ENCODE assay signal across 15 mouse cellular contexts in genomic region chr19:12824549-12824948, GRCm38 (mm10). TPM values are rescaled to one million over a fixed set of nuclear protein-coding genes. Genes with fewer than 3 reads are reported as not detected.
DNase-seq lines count a peak whose midpoint lies in the region; ATAC-seq and TF ChIP-seq lines count a peak whose summit lies in the region.
"Had no signal": no experiment of that assay in that cellular context is flagged by ENCODE, and none has a peak within 500 bp of the region (broad histone marks: within the 10 kb centered on the region; RNA-seq: fewer than 3 reads in every experiment).

No protein-coding gene starts in this region.

- no peaks in the 10 kb centered on the region for H3K9me3 ChIP-seq in liver, embryonic 14.5 days (ENCODE audit: control insufficient read depth, low read length)
- no peaks in the 10 kb centered on the region for H3K9me3 ChIP-seq in liver, embryonic 12.5 days (replicated peaks)
- no peaks in the 10 kb centered on the region for H3K9me3 ChIP-seq in limb, embryonic 10.5 days (replicated peaks)
- H3K9me3 ChIP-seq: embryonic facial prominence, embryonic 15.5 days; heart, embryonic 10.5 days; hindbrain, embryonic 13.5 days; lung, embryonic 15.5 days had no signal

- no peaks in the 10 kb centered on the region for H3K27me3 ChIP-seq in liver, embryonic 14.5 days (ENCODE audit: control insufficient read depth, insufficient read depth, low read length)
- no peaks in the 10 kb centered on the region for H3K27me3 ChIP-seq in liver, embryonic 12.5 days (replicated peaks)
- H3K27me3 ChIP-seq in limb, embryonic 10.5 days (ENCODE audit: low read depth, poor library complexity, severe bottlenecking): no peaks in the 10 kb centered on the region
- H3K27me3 ChIP-seq: embryonic facial prominence, embryonic 15.5 days; hindbrain, embryonic 13.5 days; lung, embryonic 15.5 days had no signal

- H3K9ac ChIP-seq in liver, embryonic 14.5 days (replicated peaks): no peak overlapping the region
- H3K9ac ChIP-seq in liver, embryonic 12.5 days: no peak overlapping the region
- H3K9ac ChIP-seq: embryonic facial prominence, embryonic 15.5 days; forebrain, postnatal 0 days; hindbrain, embryonic 13.5 days; lung, embryonic 15.5 days had no signal

- no peak for DNase-seq in liver, embryonic 14.5 days (ENCODE audit: low read depth in 3 of 3, low spot score in 3 of 3)
- peak; percentile 16 for DNase-seq in ES-CJ7 (ENCODE audit: low read depth, low spot score)
- peak; percentile 48 for DNase-seq in thymus, postnatal 0 days (ENCODE audit: low spot score)
- DNase-seq in layer of hippocampus, adult 11-12 months (ENCODE audit: low spot score): no peak
- no peak for DNase-seq in limb, embryonic 10.5 days (ENCODE audit: low spot score)
- DNase-seq: cerebellum, adult 9-11 months; forebrain, postnatal 0 days had no signal

- no peak overlapping the region for H3K4me2 ChIP-seq in liver, embryonic 14.5 days (ENCODE audit: low read depth)
- H3K4me2 ChIP-seq in liver, embryonic 12.5 days: no peak overlapping the region
- H3K4me2 ChIP-seq: embryonic facial prominence, embryonic 15.5 days; hindbrain, embryonic 13.5 days; lung, embryonic 15.5 days had no signal

- H3K4me1 ChIP-seq in liver, embryonic 14.5 days (replicated peaks; ENCODE audit: control insufficient read depth in 2 of 2, insufficient read depth in 2 of 2, low read length in 1 of 2): no peaks in the 10 kb centered on the region
- no peaks in the 10 kb centered on the region for H3K4me1 ChIP-seq in liver, embryonic 12.5 days
- no peaks in the 10 kb centered on the region for H3K4me1 ChIP-seq in limb, embryonic 10.5 days
- H3K4me1 ChIP-seq: embryonic facial prominence, embryonic 15.5 days; heart, embryonic 10.5 days; hindbrain, embryonic 13.5 days; lung, embryonic 15.5 days had no signal

- TF ChIP-seq CTCF in liver, embryonic 14.5 days (IDR thresholded peaks at IDR 0.05; ENCODE audit: low read depth): peak; percentile 46

- TF ChIP-seq EP300 in liver, embryonic 14.5 days (IDR thresholded peaks at IDR 0.05; ENCODE audit: low read depth): no peak

- H3K27ac ChIP-seq in liver, embryonic 14.5 days: no peak overlapping the region
- no peak overlapping the region for H3K27ac ChIP-seq in liver, embryonic 12.5 days
- H3K27ac ChIP-seq in limb, embryonic 10.5 days: no peak overlapping the region
- H3K27ac ChIP-seq: embryonic facial prominence, embryonic 15.5 days; heart, embryonic 10.5 days; hindbrain, embryonic 13.5 days; lung, embryonic 15.5 days had no signal

- no peak overlapping the region for H3K4me3 ChIP-seq in liver, embryonic 14.5 days (ENCODE audit: insufficient read depth in 1 of 2, low read depth in 2 of 2, low read length in 2 of 2)
- no peak overlapping the region for H3K4me3 ChIP-seq in liver, embryonic 12.5 days
- no peak overlapping the region for H3K4me3 ChIP-seq in limb, embryonic 10.5 days
- H3K4me3 ChIP-seq: embryonic facial prominence, embryonic 15.5 days; heart, embryonic 10.5 days; hindbrain, embryonic 13.5 days; lung, embryonic 15.5 days had no signal

- ATAC-seq in liver, embryonic 14.5 days (ENCODE audit: insufficient read depth): no peak
- no peak for ATAC-seq in liver, embryonic 12.5 days
- peak; percentile 63; the same call in 1 of the 2 replicates for ATAC-seq in common myeloid progenitor, adult 5-6 weeks (replicated peaks; ENCODE audit: low read depth, poor library complexity, severe bottlenecking)
- ATAC-seq: forebrain, postnatal 0 days had no signal

- no peaks in the 10 kb centered on the region for H3K36me3 ChIP-seq in liver, embryonic 14.5 days (replicated peaks; ENCODE audit: control insufficient read depth, insufficient read depth, low read depth)
- no peaks in the 10 kb centered on the region for H3K36me3 ChIP-seq in liver, embryonic 12.5 days
- H3K36me3 ChIP-seq in limb, embryonic 10.5 days: no peaks in the 10 kb centered on the region
- H3K36me3 ChIP-seq: embryonic facial prominence, embryonic 15.5 days; heart, embryonic 10.5 days; hindbrain, embryonic 13.5 days; lung, embryonic 15.5 days had no signal

- WGBS in liver, embryonic 14.5 days (ENCODE audit: insufficient replicate concordance): 50% methylated on average over 4 of the region's 4 CpGs
- 65% methylated on average over 4 of the region's 4 CpGs for WGBS in liver, embryonic 12.5 days (ENCODE audit: insufficient replicate concordance)
- WGBS in limb, embryonic 10.5 days: 79% methylated on average over 4 of the region's 4 CpGs

RNA-seq across cellular contexts. Expression of gene Gm5244, which starts 21.9 kb away (rescaled TPM):
- not detected in 2 replicates for polyA plus RNA-seq in liver, embryonic 14.5 days (2012; rRNA removed)
- not detected in 2 replicates for polyA plus RNA-seq in liver, embryonic 14.5 days (2014; fragmentation: Nextera tagmentation; extraction: Ambion mirVana)
- not detected in 2 replicates for polyA plus RNA-seq in liver, embryonic 12.5 days (2016; fragmentation: Nextera tagmentation; extraction: Ambion mirVana)
- total RNA-seq in common myeloid progenitor, adult 5-6 weeks (2017): not detected in 2 replicates
- not detected in 2 replicates for polyA plus RNA-seq in thymus, postnatal 0 days (2015; fragmentation: Nextera tagmentation; extraction: Ambion mirVana)
- not detected in 2 replicates for polyA plus RNA-seq in limb, embryonic 10.5 days (2016; fragmentation: Nextera tagmentation; extraction: Ambion mirVana)
- total RNA-seq: forebrain, postnatal 0 days; left cerebral cortex, postnatal 14 days had no signal
- polyA plus RNA-seq: embryonic facial prominence, embryonic 15.5 days; forebrain, postnatal 0 days; heart, embryonic 10.5 days; hindbrain, embryonic 13.5 days; lung, embryonic 15.5 days; urinary bladder, adult 2 months had no signal

RNA-seq across cellular contexts. Expression of gene Lpxn, which starts 28.6 kb away (rescaled TPM):
- polyA plus RNA-seq in liver, embryonic 14.5 days (2012; rRNA removed): 1.3 and 1.5 TPM in 2 replicates
- polyA plus RNA-seq in liver, embryonic 14.5 days (2014; fragmentation: Nextera tagmentation; extraction: Ambion mirVana): 2.2 and 2.7 TPM in 2 replicates
- polyA plus RNA-seq in liver, embryonic 12.5 days (2016; fragmentation: Nextera tagmentation; extraction: Ambion mirVana): 1.3 and 1.4 TPM in 2 replicates
- total RNA-seq in common myeloid progenitor, adult 5-6 weeks (2017): 1.6 and 4.3 TPM in 2 replicates
- polyA plus RNA-seq in thymus, postnatal 0 days (2015; fragmentation: Nextera tagmentation; extraction: Ambion mirVana): 43.3 and 48.2 TPM in 2 replicates
- 0.68 and 0.78 TPM in 2 replicates for polyA plus RNA-seq in limb, embryonic 10.5 days (2016; fragmentation: Nextera tagmentation; extraction: Ambion mirVana)

RNA-seq across cellular contexts. Expression of gene Zfp91, which starts 28.6 kb away (rescaled TPM):
- 9.7 and 13.5 TPM in 2 replicates for polyA plus RNA-seq in liver, embryonic 14.5 days (2012; rRNA removed)
- 4.8 and 5.2 TPM in 2 replicates for polyA plus RNA-seq in liver, embryonic 14.5 days (2014; fragmentation: Nextera tagmentation; extraction: Ambion mirVana)
- 11.6 and 12.4 TPM in 2 replicates for polyA plus RNA-seq in liver, embryonic 12.5 days (2016; fragmentation: Nextera tagmentation; extraction: Ambion mirVana)
- 124 and 125 TPM in 2 replicates for total RNA-seq in common myeloid progenitor, adult 5-6 weeks (2017)
- polyA plus RNA-seq in thymus, postnatal 0 days (2015; fragmentation: Nextera tagmentation; extraction: Ambion mirVana): 14.8 and 18.2 TPM in 2 replicates
- polyA plus RNA-seq in limb, embryonic 10.5 days (2016; fragmentation: Nextera tagmentation; extraction: Ambion mirVana): 11.0 and 13.5 TPM in 2 replicates

RNA-seq across cellular contexts. Expression of gene Olfr1444, which starts 32.5 kb away (rescaled TPM):
- not detected in 2 replicates for polyA plus RNA-seq in liver, embryonic 14.5 days (2012; rRNA removed)
- not detected in 2 replicates for polyA plus RNA-seq in liver, embryonic 14.5 days (2014; fragmentation: Nextera tagmentation; extraction: Ambion mirVana)
- polyA plus RNA-seq in liver, embryonic 12.5 days (2016; fragmentation: Nextera tagmentation; extraction: Ambion mirVana): not detected in 2 replicates
- total RNA-seq in common myeloid progenitor, adult 5-6 weeks (2017): not detected in 2 replicates
- polyA plus RNA-seq in thymus, postnatal 0 days (2015; fragmentation: Nextera tagmentation; extraction: Ambion mirVana): 0.06 and 0.09 TPM in 2 replicates
- not detected in 2 replicates for polyA plus RNA-seq in limb, embryonic 10.5 days (2016; fragmentation: Nextera tagmentation; extraction: Ambion mirVana)
- total RNA-seq: forebrain, postnatal 0 days; left cerebral cortex, postnatal 14 days had no signal
- polyA plus RNA-seq: embryonic facial prominence, embryonic 15.5 days; forebrain, postnatal 0 days; heart, embryonic 10.5 days; hindbrain, embryonic 13.5 days; lung, embryonic 15.5 days; urinary bladder, adult 2 months had no signal

RNA-seq across cellular contexts. Expression of gene Olfr1445, which starts 59.1 kb away (rescaled TPM):
- not detected in 2 replicates for polyA plus RNA-seq in liver, embryonic 14.5 days (2012; rRNA removed)
- not detected in 2 replicates for polyA plus RNA-seq in liver, embryonic 14.5 days (2014; fragmentation: Nextera tagmentation; extraction: Ambion mirVana)
- not detected in 2 replicates for polyA plus RNA-seq in liver, embryonic 12.5 days (2016; fragmentation: Nextera tagmentation; extraction: Ambion mirVana)
- not detected in 2 replicates for total RNA-seq in common myeloid progenitor, adult 5-6 weeks (2017)
- polyA plus RNA-seq in thymus, postnatal 0 days (2015; fragmentation: Nextera tagmentation; extraction: Ambion mirVana): not detected in 2 replicates
- not detected in 2 replicates for polyA plus RNA-seq in limb, embryonic 10.5 days (2016; fragmentation: Nextera tagmentation; extraction: Ambion mirVana)
- total RNA-seq: forebrain, postnatal 0 days; left cerebral cortex, postnatal 14 days had no signal
- polyA plus RNA-seq: embryonic facial prominence, embryonic 15.5 days; forebrain, postnatal 0 days; heart, embryonic 10.5 days; hindbrain, embryonic 13.5 days; lung, embryonic 15.5 days; urinary bladder, adult 2 months had no signal

Comparison
In these comparisons a context has a peak if more than half of its experiments do, and no peak if none do; other contexts are left out.
1. DNase-seq: peak in ES-CJ7 (single experiment) and thymus, postnatal 0 days (single experiment); none in liver, embryonic 14.5 days (0 of 3), layer of hippocampus, adult 11-12 months (single experiment) and limb, embryonic 10.5 days (single experiment).
2. RNA of gene Lpxn, which starts 28.6 kb away (polyA plus RNA-seq): 43.3 to 48.2 TPM in thymus, postnatal 0 days; 1.3 to 2.7 TPM in liver, embryonic 14.5 days, 1.3 to 1.4 TPM in liver, embryonic 12.5 days and 0.68 to 0.78 TPM in limb, embryonic 10.5 days; every median in the first group is over 10 times any median in the second.